Mouse (Mus musculus): ENCODE measurements at regions not wholly inside any gene's neighbourhood (a gene's known extent, or its start where the extent isn't known, plus 50 kb on each side); places are given as distances from the start of the nearest gene placed in this dataset.

- Histone ChIP-seq H3K4me3 (ENCODE audit: insufficient read depth, poor library complexity, severe bottlenecking) (no peak overlapping the region), H3K36me3 (ENCODE audit: control insufficient read depth, insufficient read depth) (no peaks in the 10 kb centered on the region), H3ac (ENCODE audit: control insufficient read depth, insufficient read length, low read depth) (no peak overlapping the region), H3K79me2 (ENCODE audit: control insufficient read depth, insufficient read depth) (no peaks in the 10 kb centered on the region), H3K79me3 (ENCODE audit: low read depth) (no peaks in the 10 kb centered on the region), H3K27me3 (ENCODE audit: control insufficient read depth, insufficient read depth, insufficient read length) (no peaks in the 10 kb centered on the region)
- TF ChIP-seq MAX (IDR thresholded peaks at IDR 0.05) (no peak), FOSL1 (IDR thresholded peaks at IDR 0.05; ENCODE audit: insufficient read depth, low read length, poor library complexity, severe bottlenecking) (no peak), MYOG (IDR thresholded peaks at IDR 0.05; ENCODE audit: control insufficient read depth, extremely low read depth, insufficient read length) (no peak), USF1 (IDR thresholded peaks at IDR 0.05; ENCODE audit: low read depth) (no peak), MYOD1 (IDR thresholded peaks at IDR 0.05; ENCODE audit: control insufficient read depth, insufficient read length, low read depth) (no peak), CTCF (IDR thresholded peaks at IDR 0.05; ENCODE audit: control insufficient read depth, insufficient read depth, insufficient read length) (no peak), CEBPB (IDR thresholded peaks at IDR 0.05; ENCODE audit: low read depth) (no peak)
These were observed 486.7 kb downstream of the Epha4 start for GRCm38 (mm10) chr1:77028216-77028615.

- no peaks in the 10 kb centered on the region for H3K79me2 ChIP-seq (ENCODE audit: control insufficient read depth, insufficient read depth)
- H3K27me3 ChIP-seq (ENCODE audit: control insufficient read depth, insufficient read depth, insufficient read length), result no peaks in the 10 kb centered on the region
- H3K4me3 ChIP-seq (ENCODE audit: insufficient read depth, poor library complexity, severe bottlenecking), result no peak overlapping the region
- no peaks in the 10 kb centered on the region for H3K36me3 ChIP-seq (ENCODE audit: control insufficient read depth, insufficient read depth)
- no peaks in the 10 kb centered on the region for H3K79me3 ChIP-seq (ENCODE audit: low read depth)
- TF ChIP-seq CTCF (IDR thresholded peaks at IDR 0.05; ENCODE audit: control insufficient read depth, insufficient read depth, insufficient read length), result no peak
- no peak overlapping the region for H3ac ChIP-seq (ENCODE audit: control insufficient read depth, insufficient read length, low read depth)
These were observed 485.8 kb downstream of the Epha4 start for GRCm38 (mm10) chr1:77029091-77029490.

- no peak for TF ChIP-seq CTCF (IDR thresholded peaks at IDR 0.05; ENCODE audit: control insufficient read depth, insufficient read depth, insufficient read length)
- TF ChIP-seq CEBPB (IDR thresholded peaks at IDR 0.05; ENCODE audit: low read depth), result no peak
- TF ChIP-seq FOSL1 (IDR thresholded peaks at IDR 0.05; ENCODE audit: insufficient read depth, low read length, poor library complexity, severe bottlenecking), result no peak
- no peak for TF ChIP-seq MAX (IDR thresholded peaks at IDR 0.05)
- TF ChIP-seq USF1 (IDR thresholded peaks at IDR 0.05; ENCODE audit: low read depth), result no peak
- no peak for TF ChIP-seq MYOG (IDR thresholded peaks at IDR 0.05; ENCODE audit: control insufficient read depth, extremely low read depth, insufficient read length)
- no peak for TF ChIP-seq MYOD1 (IDR thresholded peaks at IDR 0.05; ENCODE audit: control insufficient read depth, insufficient read length, low read depth)
- Histone ChIP-seq H3ac (ENCODE audit: control insufficient read depth, insufficient read length, low read depth) (no peak overlapping the region), H3K27me3 (ENCODE audit: control insufficient read depth, insufficient read depth, insufficient read length) (no peaks in the 10 kb centered on the region), H3K79me3 (ENCODE audit: low read depth) (no peaks in the 10 kb centered on the region), H3K4me3 (ENCODE audit: insufficient read depth, poor library complexity, severe bottlenecking) (no peak overlapping the region), H3K79me2 (ENCODE audit: control insufficient read depth, insufficient read depth) (no peaks in the 10 kb centered on the region), H3K36me3 (ENCODE audit: control insufficient read depth, insufficient read depth) (no peaks in the 10 kb centered on the region)
These were observed 470.9 kb downstream of the Epha4 start for GRCm38 (mm10) chr1:77043749-77044564.

- no peak overlapping the region for H3ac ChIP-seq (ENCODE audit: control insufficient read depth, insufficient read length, low read depth)
These were observed 466.0 kb downstream of the Epha4 start for GRCm38 (mm10) chr1:77048720-77049406.

GRCm38 (mm10) chr1:77051239-77051638, 463.6 kb downstream of the Epha4 start:
- no peaks in the 10 kb centered on the region for H3K79me3 ChIP-seq (ENCODE audit: low read depth)
- TF ChIP-seq MYOG (IDR thresholded peaks at IDR 0.05; ENCODE audit: control insufficient read depth, extremely low read depth, insufficient read length), result no peak
- no peak for TF ChIP-seq CEBPB (IDR thresholded peaks at IDR 0.05; ENCODE audit: low read depth)
- no peak for TF ChIP-seq MAX (IDR thresholded peaks at IDR 0.05)
- TF ChIP-seq CTCF (IDR thresholded peaks at IDR 0.05; ENCODE audit: control insufficient read depth, insufficient read depth, insufficient read length), result no peak
- TF ChIP-seq FOSL1 (IDR thresholded peaks at IDR 0.05; ENCODE audit: insufficient read depth, low read length, poor library complexity, severe bottlenecking), result no peak
- no peak for TF ChIP-seq USF1 (IDR thresholded peaks at IDR 0.05; ENCODE audit: low read depth)
- no peak for TF ChIP-seq MYOD1 (IDR thresholded peaks at IDR 0.05; ENCODE audit: control insufficient read depth, insufficient read length, low read depth)
- no peak overlapping the region for H3K4me3 ChIP-seq (ENCODE audit: insufficient read depth, poor library complexity, severe bottlenecking)

More at GRCm38 (mm10) chr1:77048720-77049406, 466.0 kb downstream of the Epha4 start:
- H3K79me3 ChIP-seq (ENCODE audit: low read depth), result no peaks in the 10 kb centered on the region
- H3K4me3 ChIP-seq (ENCODE audit: insufficient read depth, poor library complexity, severe bottlenecking), result no peak overlapping the region
- no peaks in the 10 kb centered on the region for H3K36me3 ChIP-seq (ENCODE audit: control insufficient read depth, insufficient read depth)
- no peaks in the 10 kb centered on the region for H3K79me2 ChIP-seq (ENCODE audit: control insufficient read depth, insufficient read depth)
- no peak for TF ChIP-seq MYOD1 (IDR thresholded peaks at IDR 0.05; ENCODE audit: control insufficient read depth, insufficient read length, low read depth)
- no peak for TF ChIP-seq FOSL1 (IDR thresholded peaks at IDR 0.05; ENCODE audit: insufficient read depth, low read length, poor library complexity, severe bottlenecking)
- TF ChIP-seq CEBPB (IDR thresholded peaks at IDR 0.05; ENCODE audit: low read depth), result no peak
- TF ChIP-seq CTCF (IDR thresholded peaks at IDR 0.05; ENCODE audit: control insufficient read depth, insufficient read depth, insufficient read length), result no peak
- TF ChIP-seq MYOG (IDR thresholded peaks at IDR 0.05; ENCODE audit: control insufficient read depth, extremely low read depth, insufficient read length), result no peak
- no peak for TF ChIP-seq MAX (IDR thresholded peaks at IDR 0.05)
- TF ChIP-seq USF1 (IDR thresholded peaks at IDR 0.05; ENCODE audit: low read depth), result no peak
- H3K27me3 ChIP-seq (ENCODE audit: control insufficient read depth, insufficient read depth, insufficient read length), result no peaks in the 10 kb centered on the region

More at GRCm38 (mm10) chr1:77051239-77051638, 463.6 kb downstream of the Epha4 start:
- no peaks in the 10 kb centered on the region for H3K79me2 ChIP-seq (ENCODE audit: control insufficient read depth, insufficient read depth)
- H3K27me3 ChIP-seq (ENCODE audit: control insufficient read depth, insufficient read depth, insufficient read length), result no peaks in the 10 kb centered on the region
- no peaks in the 10 kb centered on the region for H3K36me3 ChIP-seq (ENCODE audit: control insufficient read depth, insufficient read depth)
- no peak overlapping the region for H3ac ChIP-seq (ENCODE audit: control insufficient read depth, insufficient read length, low read depth)

Measured in C2C12 (cell line).